Mouse (Mus musculus): Measurements from ENCODE around the gene Nr0b2.

DNA sequence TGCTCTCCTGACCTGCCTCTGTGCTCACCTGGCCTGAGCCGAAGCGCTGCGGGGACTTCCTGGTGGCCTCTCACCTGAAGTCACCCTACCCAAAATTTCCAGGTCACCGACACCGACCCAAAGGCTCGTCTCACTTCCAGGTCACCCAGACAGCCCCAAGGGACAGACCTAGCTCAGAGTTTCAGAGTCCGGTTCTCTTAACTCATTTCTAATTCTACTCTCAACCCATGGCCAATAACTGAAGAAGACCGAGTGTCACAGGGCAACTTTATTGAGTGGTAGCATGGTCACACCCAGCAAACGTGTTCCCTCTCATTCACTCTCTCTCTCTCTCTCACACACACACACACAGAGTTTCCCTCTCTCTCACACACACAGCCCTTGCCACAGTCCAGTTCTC is 47.1 kb downstream of the Nr0b2 start:
- no peak for TF ChIP-seq CTCF (IDR thresholded peaks at IDR 0.05; ENCODE audit: low read depth, low read length)
- TF ChIP-seq GATA1 (IDR thresholded peaks at IDR 0.05; ENCODE audit: borderline replicate concordance, low read length) = no peak
- TF ChIP-seq TAL1 (conservative IDR thresholded peaks at IDR 0.05; ENCODE audit: low read depth, low read length) = no peak
